Mouse (Mus musculus) spleen, adult 18-20 months (tissue): ENCODE results near the gene Armh3.

Source experiments
- DNase-seq, 2 experiments: peaks; one replicate each; pipeline ENCODE4 v3.0.0; 2022; ENCODE audit warnings: mixed read lengths in 2 of 2

The Armh3 gene

DNA sequence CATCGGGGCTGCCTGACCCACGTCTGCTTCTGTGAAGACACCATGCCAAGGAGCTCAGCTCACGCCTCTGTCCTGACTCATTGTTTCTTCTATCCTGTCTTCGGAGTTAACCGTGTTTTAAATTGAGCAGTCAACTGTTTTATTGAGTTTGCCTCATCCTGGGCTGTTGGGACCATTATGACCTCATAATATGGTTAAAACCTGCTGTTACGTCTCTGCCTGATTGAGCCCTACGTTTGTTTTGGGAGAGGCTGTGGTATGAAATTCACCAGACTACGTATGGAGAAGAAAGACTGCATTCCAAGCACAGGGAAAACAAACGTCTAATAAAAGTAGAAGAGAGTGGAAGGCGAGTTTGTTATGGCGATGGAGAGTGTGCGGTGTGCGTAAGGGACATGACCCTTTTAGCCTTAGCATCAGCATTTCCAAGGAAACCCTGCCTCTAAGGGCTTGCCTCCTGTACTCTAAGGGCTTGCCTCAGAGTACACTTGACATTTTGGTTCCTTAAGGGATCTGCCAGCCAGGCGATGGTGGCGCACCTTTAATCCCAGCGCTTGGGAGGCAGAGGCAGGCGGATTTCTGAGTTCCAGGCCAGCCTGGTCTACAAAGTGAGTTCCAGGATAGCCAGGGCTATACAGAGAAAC lies 214.2 kb downstream of the Armh3 start:
- no peak for DNase-seq

- DNase-seq: peak; percentile 93 to 98
These were observed 214.9 kb downstream of the Armh3 start, which contains the start of gene Mgea5 for GRCm38 (mm10) chr19:45783181-45783932. Mgea5 (minus strand) TSS chr19:45783837.

GRCm38 (mm10) chr19:45782315-45783001 lies 215.8 kb downstream of the Armh3 start:
- peak; percentile 52 to 55 for DNase-seq

GRCm38 (mm10) chr19:45781676-45782075 lies 216.6 kb downstream of the Armh3 start:
- no peak for DNase-seq

GRCm38 (mm10) chr19:45780350-45780915 lies 217.9 kb downstream of the Armh3 start:
- DNase-seq: no peak

GRCm38 (mm10) chr19:45775486-45775885 lies 222.8 kb downstream of the Armh3 start:
- no peak for DNase-seq

DNA sequence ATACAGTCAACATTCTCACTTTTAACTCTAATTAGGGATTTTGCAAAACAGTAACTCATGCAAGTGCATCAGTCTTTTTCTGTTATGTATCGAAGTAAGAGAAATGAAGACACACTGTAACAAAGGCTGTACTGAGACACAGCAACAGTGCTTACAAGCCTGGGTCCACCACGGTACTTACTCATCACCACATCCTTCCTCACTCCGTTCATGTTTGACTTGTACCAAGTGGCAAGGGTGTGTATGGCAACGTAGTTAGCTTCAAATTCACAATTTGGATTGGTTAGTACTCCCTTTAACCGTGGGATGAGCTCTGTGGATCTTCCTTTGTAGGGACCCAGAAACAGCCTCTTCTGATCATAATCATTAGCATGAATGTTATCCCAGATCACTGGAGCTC lies 226.8 kb downstream of the Armh3 start:
- no peak for DNase-seq
